Mouse (Mus musculus) kidney, embryonic 14.5 days (tissue): ENCODE results near the gene Galnt2. TPM values are rescaled to one million over a fixed set of nuclear protein-coding genes. Genes with fewer than 3 reads are reported as not detected.

Experiments used
- ATAC-seq: fragments of 200-750 bp; cut with Nextera tagmentation; 2 replicates; pipeline ENCODE4 v1.8.0; 2017; ENCODE audit warnings: moderate number of reproducible peaks, mild to moderate bottlenecking, moderate TSS enrichment, moderate library complexity; ENCODE audit not compliant: low FRiP score, low TSS enrichment
- H3K27ac ChIP-seq: fragments of 300-500 bp; sonication (generic); 2 replicates; pipeline ENCODE4 v1.5.1; 2014; ENCODE audit warnings: low read depth, mild to moderate bottlenecking, low read length, moderate library complexity, mixed read lengths
- H3K27me3 ChIP-seq: fragments of 300-500 bp; sonication (generic); 2 replicates; pipeline ENCODE4 v1.6.1; 2014; ENCODE audit warnings: mild to moderate bottlenecking, low read length; ENCODE audit not compliant: control insufficient read depth, insufficient read depth
- H3K36me3 ChIP-seq: fragments of 300-500 bp; sonication (generic); 2 replicates; pipeline ENCODE4 v1.6.1; 2014; ENCODE audit warnings: low read length, mixed read lengths; ENCODE audit not compliant: control insufficient read depth, insufficient read depth
- H3K4me1 ChIP-seq: fragments of 300-500 bp; sonication (generic); 2 replicates; pipeline ENCODE4 v1.6.1; 2014; ENCODE audit warnings: low read length, mixed read lengths; ENCODE audit not compliant: control insufficient read depth, insufficient read depth
- H3K4me2 ChIP-seq: fragments of 300-500 bp; sonication (generic); replicated peaks from 2 replicates; pipeline ENCODE4 v1.6.1; 2014; ENCODE audit warnings: low read depth, mild to moderate bottlenecking, low read length
- H3K4me3 ChIP-seq: fragments of 300-500 bp; sonication (generic); 2 replicates; pipeline ENCODE4 v1.5.1; 2014; ENCODE audit warnings: mild to moderate bottlenecking, low read length
- H3K9ac ChIP-seq: fragments of 300-500 bp; sonication (generic); 2 replicates; pipeline ENCODE4 v1.6.1; 2014; ENCODE audit warnings: low read depth, mild to moderate bottlenecking, low read length, moderate library complexity
- H3K9me3 ChIP-seq: fragments of 300-500 bp; sonication (generic); 2 replicates; pipeline ENCODE4 v1.6.1; 2016; ENCODE audit warnings: low read length; ENCODE audit not compliant: control insufficient read depth
- WGBS: fragments of 180-500 bp; shearing (Covaris S2); extraction: QIAGEN DNeasy Blood & Tissue Kit; methylation state at CpG from one replicate; pipeline ENCODE4 v1.1.7; 2014; 5-methylcytosine and 5-hydroxymethylcytosine counted together
- polyA plus RNA-seq: library from polyadenylated mRNA; unstranded; fragments of >200 nt; fragmentation: Nextera tagmentation; extraction: Ambion mirVana; gene quantifications from 2 replicates; pipeline ENCODE4 v1.2.1, GENCODE M21; 2014

Galnt2 gene
- polyA plus RNA-seq, 1 experiment from 2014 or later: 57.7 TPM

DNA sequence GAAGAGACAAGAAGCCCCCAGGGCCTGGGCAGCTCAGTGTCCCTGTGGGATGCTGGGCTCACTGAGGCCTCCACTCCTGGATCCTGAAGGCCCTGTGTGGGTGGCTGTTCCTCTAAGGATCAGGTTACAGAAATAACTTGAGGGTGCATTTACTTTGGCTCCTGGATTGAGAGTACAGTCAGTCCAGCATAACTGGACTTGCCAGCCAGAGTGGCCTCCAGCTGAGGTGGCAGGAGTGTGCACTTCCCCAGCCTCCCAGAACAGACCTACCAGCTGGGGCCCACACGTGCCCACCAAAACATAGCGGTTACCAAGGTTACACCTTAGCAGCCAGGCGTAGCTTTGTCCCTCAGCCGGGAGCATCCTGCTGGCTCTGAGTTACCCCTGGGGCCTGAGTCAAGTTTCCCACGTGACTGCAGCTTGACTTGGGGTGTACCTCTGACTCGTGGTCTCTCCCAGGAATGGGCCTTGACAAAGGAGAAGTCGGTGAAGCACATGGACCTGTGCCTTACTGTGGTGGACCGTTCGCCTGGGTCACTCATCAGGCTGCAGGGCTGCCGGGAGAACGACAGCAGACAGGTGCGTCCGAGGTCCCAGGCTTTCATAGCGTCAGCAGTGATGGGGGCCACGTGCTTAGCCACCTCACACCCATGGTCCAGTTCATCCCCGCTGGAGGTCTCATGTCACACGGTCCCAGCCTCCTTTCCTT is 109.3 kb downstream of the Galnt2 start:
- H3K9me3 ChIP-seq: no peaks in the 10 kb centered on the region
- peak; percentile 91 for ATAC-seq
- no peak overlapping the region for H3K4me3 ChIP-seq
- H3K36me3 ChIP-seq: peaks cover 51% of the 10 kb centered on the region
- peaks cover 9% of the 10 kb centered on the region; the same call in 1 of the 2 replicates for H3K4me1 ChIP-seq
- H3K9ac ChIP-seq: no peak overlapping the region
- 0 out of 2 replicates have a peak overlapping the region, but pooled peaks have one; percentile 11 for H3K27ac ChIP-seq
- 57% methylated on average over 17 of the region's 17 CpGs for WGBS
- H3K4me2 ChIP-seq: no peak overlapping the region
- no peaks in the 10 kb centered on the region for H3K27me3 ChIP-seq

GRCm38 (mm10) chr8:124343151-124343550 is 112.0 kb downstream of the Galnt2 start:
- no peak for ATAC-seq
- Histone ChIP-seq H3K4me1 (peaks cover 9% of the 10 kb centered on the region; the same call in 1 of the 2 replicates), H3K9me3 (no peaks in the 10 kb centered on the region), H3K4me3 (no peak overlapping the region), H3K27ac (no peak overlapping the region), H3K4me2 (no peak overlapping the region), H3K27me3 (no peaks in the 10 kb centered on the region), H3K36me3 (peaks cover 32% of the 10 kb centered on the region), H3K9ac (no peak overlapping the region)
- WGBS: 94% methylated on average over 15 of the region's 15 CpGs

DNA sequence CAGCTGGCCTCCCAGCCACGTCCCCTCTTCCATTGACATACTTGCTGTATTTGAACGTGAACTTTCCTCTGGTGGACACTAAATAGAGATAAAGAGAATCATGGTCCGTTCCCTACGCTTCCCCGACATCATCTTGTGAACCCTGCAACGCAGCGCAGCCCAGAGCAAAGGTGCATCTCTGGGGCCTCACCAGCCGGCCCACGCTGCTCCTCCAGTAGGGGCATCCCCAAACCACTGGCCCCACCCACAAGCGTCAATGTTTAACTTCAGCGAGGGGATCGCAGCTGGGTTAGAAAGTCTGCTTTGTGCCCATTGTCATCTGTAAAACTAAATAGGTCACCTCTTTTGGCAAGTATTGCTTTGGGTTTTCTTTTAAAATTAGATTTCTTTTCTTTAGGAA is 112.8 kb downstream of the Galnt2 start:
- ATAC-seq: no peak
- H3K9me3 ChIP-seq: no peaks in the 10 kb centered on the region
- H3K4me1 ChIP-seq: peaks cover 9% of the 10 kb centered on the region; the same call in 1 of the 2 replicates
- peaks cover 25% of the 10 kb centered on the region for H3K36me3 ChIP-seq
- H3K27ac ChIP-seq: no peak overlapping the region
- no peak overlapping the region for H3K4me2 ChIP-seq
- H3K9ac ChIP-seq: no peak overlapping the region
- 89% methylated on average over 12 of the region's 12 CpGs for WGBS
- H3K4me3 ChIP-seq: no peak overlapping the region
- no peaks in the 10 kb centered on the region for H3K27me3 ChIP-seq

- peaks cover 6% of the 10 kb centered on the region; the same call in 1 of the 2 replicates for H3K4me1 ChIP-seq
- H3K27ac ChIP-seq: no peak overlapping the region
- H3K4me2 ChIP-seq: no peak overlapping the region
- no peaks in the 10 kb centered on the region for H3K9me3 ChIP-seq
- peaks cover 19% of the 10 kb centered on the region for H3K36me3 ChIP-seq
- no peak overlapping the region for H3K9ac ChIP-seq
- no peak for ATAC-seq
- H3K4me3 ChIP-seq: no peak overlapping the region
- WGBS: 86% methylated on average over 10 of the region's 10 CpGs
- no peaks in the 10 kb centered on the region for H3K27me3 ChIP-seq
Measured at GRCm38 (mm10) chr8:124345098-124345497, 113.9 kb downstream of the Galnt2 start.

DNA sequence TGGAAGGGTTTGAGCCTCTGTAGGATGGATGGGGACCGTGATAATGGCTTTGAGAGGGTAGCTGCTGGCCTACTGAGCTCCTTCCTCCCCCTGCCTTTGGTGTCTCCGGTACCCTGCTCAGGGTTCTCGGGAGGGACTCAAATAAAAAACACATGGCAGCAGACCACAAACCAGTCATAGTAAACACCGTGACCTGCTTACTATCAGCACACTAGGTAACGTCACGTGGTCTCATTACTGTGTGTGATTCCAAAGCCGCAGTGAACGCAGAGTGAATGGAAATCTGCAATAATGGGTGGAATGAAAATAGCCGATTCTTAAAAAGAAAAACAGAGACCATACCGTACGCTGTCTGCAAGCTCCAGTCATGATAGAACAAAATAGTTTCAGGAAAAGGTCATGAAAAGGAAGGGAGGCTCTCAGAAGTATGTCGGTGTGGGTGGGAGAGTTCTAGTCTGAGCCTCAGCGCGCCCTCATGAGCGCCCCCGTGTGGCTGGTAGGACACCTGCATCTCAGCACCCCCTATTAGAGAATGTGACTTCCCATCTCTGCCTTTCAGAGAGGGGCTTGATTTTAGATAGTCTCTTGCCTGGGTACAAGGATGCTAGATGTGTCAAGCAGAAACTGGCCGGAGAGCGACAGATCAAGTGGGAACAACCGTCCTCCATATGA is 115.8 kb downstream of the Galnt2 start:
- 53% methylated on average over 19 of the region's 19 CpGs for WGBS

DNA sequence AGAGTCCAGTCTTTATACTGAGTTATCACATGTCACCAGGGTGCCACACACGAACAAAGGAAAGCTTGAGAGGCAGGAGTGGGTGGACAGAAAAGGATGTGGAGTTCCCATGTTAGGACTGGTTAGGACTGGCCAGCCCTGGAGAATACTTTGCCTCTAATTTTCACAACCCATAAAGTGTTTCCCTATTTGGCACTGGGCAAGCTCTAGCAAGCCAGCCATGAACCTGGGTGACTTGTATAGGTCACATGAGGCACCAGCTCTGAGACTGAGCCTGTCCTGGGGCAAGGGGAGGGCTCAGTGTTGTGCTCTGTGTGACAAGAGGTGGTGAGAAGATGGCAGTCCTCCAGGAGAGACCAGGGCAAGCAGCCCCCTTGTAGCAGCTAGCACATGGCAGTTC is 116.9 kb downstream of the Galnt2 start:
- Histone ChIP-seq H3K9me3 (no peaks in the 10 kb centered on the region), H3K4me3 (no peak overlapping the region), H3K4me2 (no peak overlapping the region), H3K4me1 (no peaks in the 10 kb centered on the region), H3K9ac (no peak overlapping the region), H3K27me3 (no peaks in the 10 kb centered on the region), H3K36me3 (peaks cover 18% of the 10 kb centered on the region), H3K27ac (no peak overlapping the region)
- 45% methylated on average over 1 of the region's 1 CpGs for WGBS
- ATAC-seq: no peak

More for the DNA sequence above, 115.8 kb downstream of the Galnt2 start:
- Histone ChIP-seq H3K36me3 (peaks cover 19% of the 10 kb centered on the region), H3K27me3 (no peaks in the 10 kb centered on the region), H3K27ac (no peak overlapping the region), H3K4me2 (no peak overlapping the region), H3K9me3 (no peaks in the 10 kb centered on the region), H3K4me1 (no peaks in the 10 kb centered on the region), H3K4me3 (no peak overlapping the region), H3K9ac (no peak overlapping the region)
- ATAC-seq: 0 out of 2 replicates have a peak, but pooled peaks have one; percentile 45

DNA sequence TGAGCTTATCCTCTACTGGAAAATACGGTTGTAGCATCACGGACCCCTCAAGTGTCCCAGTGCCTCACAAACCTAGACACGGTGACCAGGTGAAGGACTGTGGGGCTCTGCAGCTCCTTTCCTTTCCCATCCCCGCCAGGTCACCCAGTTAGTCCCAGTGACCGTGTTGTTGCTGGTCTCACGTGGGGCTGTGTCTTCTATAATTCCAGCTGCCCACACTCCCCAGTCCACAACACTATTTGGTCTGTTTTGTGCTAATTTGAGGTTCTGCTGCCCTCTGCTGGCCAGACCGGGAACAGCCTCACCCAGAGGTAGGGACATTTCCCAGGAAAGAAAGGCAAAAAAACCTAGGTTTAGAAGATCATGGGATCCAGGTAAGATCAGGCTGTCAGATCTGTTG is 118.5 kb downstream of the Galnt2 start:
- Histone ChIP-seq H3K4me3 (no peak overlapping the region), H3K9me3 (no peaks in the 10 kb centered on the region), H3K36me3 (0 out of 2 replicates have a peak, but pooled peaks cover 2% of the 10 kb centered on the region), H3K27me3 (no peaks in the 10 kb centered on the region), H3K27ac (no peak overlapping the region), H3K4me1 (no peaks in the 10 kb centered on the region), H3K9ac (no peak overlapping the region), H3K4me2 (no peak overlapping the region)
- ATAC-seq: no peak; the same call in 1 of the 2 replicates
- 39% methylated on average over 7 of the region's 7 CpGs for WGBS

DNA sequence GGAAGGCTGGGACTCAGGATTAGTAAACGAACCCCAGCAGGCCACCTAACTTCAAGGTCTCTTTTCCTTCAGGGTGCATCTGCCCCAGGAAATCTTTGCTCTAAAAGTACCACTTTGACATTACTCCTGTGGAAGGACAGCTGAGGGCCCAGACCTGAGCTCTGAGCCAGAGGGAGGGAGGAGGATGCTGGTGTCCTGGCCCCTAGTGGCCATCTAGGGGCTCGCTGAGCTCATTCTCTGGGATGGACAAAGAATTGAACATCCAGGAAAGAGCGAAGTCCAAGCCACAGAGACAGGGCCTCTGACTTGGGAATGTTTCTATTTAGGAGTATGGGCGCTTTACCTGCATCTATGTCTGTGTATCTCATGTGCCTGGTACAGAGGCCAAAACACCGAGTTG is 120.4 kb downstream of the Galnt2 start:
- H3K9ac ChIP-seq: no peak overlapping the region
- H3K4me2 ChIP-seq: no peak overlapping the region
- H3K9me3 ChIP-seq: no peaks in the 10 kb centered on the region
- ATAC-seq: no peak
- no peak overlapping the region for H3K27ac ChIP-seq
- no peak overlapping the region for H3K4me3 ChIP-seq
- no peaks in the 10 kb centered on the region for H3K36me3 ChIP-seq
- H3K4me1 ChIP-seq: no peaks in the 10 kb centered on the region
- 66% methylated on average over 5 of the region's 5 CpGs for WGBS
- H3K27me3 ChIP-seq: no peaks in the 10 kb centered on the region

DNA sequence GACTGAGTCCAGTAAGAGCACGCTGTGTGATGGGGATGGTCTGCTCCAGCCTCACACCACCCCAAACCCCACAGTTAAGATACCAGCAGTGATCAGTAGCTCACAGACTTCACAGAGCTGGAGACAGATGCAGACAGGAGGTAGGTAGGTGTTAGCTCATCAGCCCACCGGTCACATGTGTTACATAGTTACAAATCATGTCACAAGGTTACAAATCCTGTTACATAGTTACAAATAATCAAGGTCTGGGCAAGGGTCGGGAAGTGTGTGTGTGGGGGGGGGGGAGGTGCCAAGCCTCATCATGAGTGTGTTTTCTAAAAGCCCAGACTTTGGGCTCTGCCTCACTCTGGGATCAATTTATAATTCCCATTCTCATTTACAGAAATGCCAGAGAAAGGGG is 129.7 kb downstream of the Galnt2 start:
- no peak overlapping the region for H3K4me2 ChIP-seq
- no peaks in the 10 kb centered on the region for H3K27me3 ChIP-seq
- no peaks in the 10 kb centered on the region for H3K9me3 ChIP-seq
- WGBS: 76% methylated on average over 3 of the region's 3 CpGs
- H3K27ac ChIP-seq: no peak overlapping the region
- no peaks in the 10 kb centered on the region for H3K36me3 ChIP-seq
- H3K4me3 ChIP-seq: no peak overlapping the region
- no peak overlapping the region for H3K9ac ChIP-seq
- ATAC-seq: no peak
- no peaks in the 10 kb centered on the region for H3K4me1 ChIP-seq
